Mouse (Mus musculus): ENCODE results near the gene Gm3127.
"Not testable (repeated sequence)": the region's sequence is repeated elsewhere in the genome, so short reads cannot be mapped to it uniquely, and the experiment has no call there.

The Gm3127 gene

GRCm38 (mm10) chr14:4164730-4165129, at the start of gene Gm3127:
Gene Gm3127, plus strand, starts transcription at chr14:4165030.
- DNase-seq: not testable (repeated sequence)

- DNase-seq: not testable (repeated sequence)
Measured at GRCm38 (mm10) chr14:4141646-4142045, 23.2 kb upstream of the Gm3127 start.

- DNase-seq: not testable (repeated sequence)
Measured at GRCm38 (mm10) chr14:4182030-4182429, 17.2 kb downstream of the Gm3127 start.

- DNase-seq: not testable (repeated sequence)
Measured at GRCm38 (mm10) chr14:4182491-4183210, 17.8 kb downstream of the Gm3127 start, which contains the start of gene Gm2974. Gene Gm2974, plus strand, starts transcription at chr14:4182576.

GRCm38 (mm10) chr14:4183375-4183774, 18.5 kb downstream of the Gm3127 start:
- DNase-seq: peak; percentile 7
